ENCODE assay signal across 20 mouse cellular contexts in genomic region chr6:98977806-98978205, GRCm38 (mm10).
DNase-seq lines count a peak whose midpoint lies in the region; ATAC-seq and TF ChIP-seq lines count a peak whose summit lies in the region.
"Had no signal": no experiment of that assay in that cellular context is flagged by ENCODE, and none has a peak within 500 bp of the region (broad histone marks: within the 10 kb centered on the region; RNA-seq: fewer than 3 reads in every experiment).

No protein-coding gene starts in this region.

- peak overlapping the region; percentile 92 for H3K27ac ChIP-seq in bone marrow macrophage, adult 2 months (ENCODE audit: insufficient read depth, low read depth, low read length)
- H3K27ac ChIP-seq: embryonic facial prominence, embryonic 13.5 days; hindbrain, embryonic 15.5 days had no signal

- H3K4me3 ChIP-seq in lung, adult 2 months (replicated peaks; ENCODE audit: extremely low read depth, low read depth, low read length) = no peak overlapping the region
- peak overlapping the region; percentile 45 for H3K4me3 ChIP-seq in bone marrow macrophage, adult 2 months (ENCODE audit: insufficient read depth, low read length)
- H3K4me3 ChIP-seq: embryonic facial prominence, embryonic 13.5 days; heart, embryonic 12.5 days; hindbrain, embryonic 15.5 days had no signal

- 78% methylated on average over 4 of the region's 4 CpGs for WGBS in lung, adult 2 months

- no peak for TF ChIP-seq CTCF in lung, adult 2 months (IDR thresholded peaks at IDR 0.05; ENCODE audit: insufficient read depth, low read length)
- TF ChIP-seq CTCF in bone marrow macrophage, adult 2 months (IDR thresholded peaks at IDR 0.05; ENCODE audit: low read depth, low read length) = no peak

- DNase-seq in frontal cortex, postnatal 10 days (ENCODE audit: low spot score in 2 of 2) = no peak
- peak; percentile 62 for DNase-seq in lung, postnatal 36 days
- no peak for DNase-seq in lung, adult 2 months
- no peak for DNase-seq in kidney, adult 18-20 months
- DNase-seq in urinary bladder, postnatal 25 days (ENCODE audit: low spot score) = no peak
- DNase-seq: adrenal gland, adult 8-10 months; adrenal gland, postnatal 36 days; B cell, adult 2 months; cerebellum, adult 18-20 months; cerebellum, adult 9-11 months; cerebellum, postnatal 36 days; gastrocnemius, postnatal 14 days; heart, postnatal 36 days had no signal

- H3K4me1 ChIP-seq in lung, adult 2 months (ENCODE audit: control insufficient read depth, insufficient read depth, low read length) = peaks cover 5% of the 10 kb centered on the region
- H3K4me1 ChIP-seq in bone marrow macrophage, adult 2 months (ENCODE audit: control insufficient read depth, insufficient read depth, low read length) = peaks cover 31% of the 10 kb centered on the region
- H3K4me1 ChIP-seq: hindbrain, embryonic 15.5 days had no signal

- 0 out of 2 replicates have a peak, but pooled peaks have one; percentile 23 for ATAC-seq in frontal cortex, adult (ENCODE audit: low TSS enrichment)
- ATAC-seq: CD4-positive, CD25-positive, alpha-beta regulatory T cell, adult 4 months; forebrain, embryonic 14.5 days had no signal

- TF ChIP-seq POLR2A in lung, adult 2 months (IDR thresholded peaks at IDR 0.05; ENCODE audit: borderline replicate concordance, extremely low read depth, low read depth, low read length) = no peak
- TF ChIP-seq POLR2A in bone marrow macrophage, adult 2 months (IDR thresholded peaks at IDR 0.05; ENCODE audit: borderline replicate concordance, low read depth, low read length) = no peak
